Mouse (Mus musculus) midbrain, embryonic 13.5 days (tissue): ENCODE measurements around the gene Olfr324. TPM values are rescaled to one million over a fixed set of nuclear protein-coding genes. Genes with fewer than 3 reads are reported as not detected.

Experiments
- ATAC-seq: fragments of 200-750 bp; cut with Nextera tagmentation; 2 replicates; pipeline ENCODE4 v1.8.0; 2017; ENCODE audit warnings: mild to moderate bottlenecking, moderate TSS enrichment, moderate library complexity
- H3K27ac ChIP-seq: fragments of 300-500 bp; sonication (generic); 2 replicates; pipeline ENCODE4 v1.5.1; 2015; ENCODE audit warnings: inconsistent platforms, mild to moderate bottlenecking, moderate library complexity
- H3K27me3 ChIP-seq: fragments of 300-500 bp; sonication (generic); 2 replicates; pipeline ENCODE4 v1.6.1; 2015; ENCODE audit warnings: mild to moderate bottlenecking, inconsistent platforms
- H3K36me3 ChIP-seq: fragments of 300-500 bp; sonication (generic); 2 replicates; pipeline ENCODE4 v1.6.1; 2015; ENCODE audit warnings: mild to moderate bottlenecking, inconsistent platforms
- H3K4me1 ChIP-seq: fragments of 300-500 bp; sonication (generic); replicated peaks from 2 replicates; pipeline ENCODE4 v1.6.1; 2015; ENCODE audit warnings: inconsistent platforms
- H3K4me2 ChIP-seq: fragments of 300-500 bp; sonication (generic); replicated peaks from 2 replicates; pipeline ENCODE4 v1.6.1; 2015; ENCODE audit warnings: moderate library complexity, mild to moderate bottlenecking, inconsistent platforms
- H3K4me3 ChIP-seq: fragments of 300-500 bp; sonication (generic); replicated peaks from 2 replicates; pipeline ENCODE4 v1.5.1; 2015; ENCODE audit warnings: mild to moderate bottlenecking, inconsistent platforms
- H3K9ac ChIP-seq: fragments of 300-500 bp; sonication (generic); replicated peaks from 2 replicates; pipeline ENCODE4 v1.6.1; 2015; ENCODE audit warnings: mild to moderate bottlenecking, inconsistent platforms
- H3K9me3 ChIP-seq: fragments of 300-500 bp; sonication (generic); 2 replicates; pipeline ENCODE4 v1.6.1; 2016; ENCODE audit warnings: mild to moderate bottlenecking, inconsistent platforms
- WGBS: fragments of 180-500 bp; shearing (Covaris S2); methylation state at CpG from one replicate; pipeline ENCODE4 v1.1.7; 2015; 5-methylcytosine and 5-hydroxymethylcytosine counted together
- polyA plus RNA-seq: library from polyadenylated mRNA; unstranded; fragments of >200 nt; fragmentation: Nextera tagmentation; extraction: Ambion mirVana; gene quantifications from 2 replicates; pipeline ENCODE4 v1.2.1, GENCODE M21; 2015

Olfr324 gene
- not detected in 2 replicates for polyA plus RNA-seq

- ATAC-seq, result no peak
- Histone ChIP-seq H3K27me3 (no peaks in the 10 kb centered on the region), H3K27ac (no peak within 1 kb of the TSS), H3K9me3 (no peaks in the 10 kb centered on the region), H3K36me3 (no peaks in the 10 kb centered on the region), H3K4me2 (no peak within 1 kb of the TSS), H3K4me1 (no peaks in the 10 kb centered on the region), H3K4me3 (no peak within 1 kb of the TSS), H3K9ac (no peak within 1 kb of the TSS)
- 88% methylated on average over 6 of the region's 6 CpGs for WGBS
Observed at GRCm38 (mm10) chr11:58594814-58595213, at the start of gene Olfr324. Gene Olfr324, plus strand, starts transcription at chr11:58595114.

GRCm38 (mm10) chr11:58546322-58546721 is 48.6 kb upstream of the Olfr324 start, which contains the start of gene Olfr329-ps:
Gene Olfr329-ps, minus strand, starts transcription at chr11:58546422.
- Histone ChIP-seq H3K36me3 (no peaks in the 10 kb centered on the region), H3K9me3 (no peaks in the 10 kb centered on the region), H3K4me1 (no peaks in the 10 kb centered on the region), H3K27ac (no peak within 1 kb of the TSS), H3K4me3 (no peak within 1 kb of the TSS), H3K4me2 (no peak within 1 kb of the TSS), H3K27me3 (no peaks in the 10 kb centered on the region), H3K9ac (no peak within 1 kb of the TSS)
- ATAC-seq, result no peak
- WGBS, result 82% methylated on average over 5 of the region's 5 CpGs

- no peak within 1 kb of the TSS for H3K27ac ChIP-seq
- H3K4me1 ChIP-seq, result no peaks in the 10 kb centered on the region
- no peaks in the 10 kb centered on the region for H3K27me3 ChIP-seq
- no peak within 1 kb of the TSS for H3K9ac ChIP-seq
- WGBS, result 81% methylated on average over 1 of the region's 1 CpGs
- H3K4me3 ChIP-seq, result no peak within 1 kb of the TSS
- H3K9me3 ChIP-seq, result no peaks in the 10 kb centered on the region
- ATAC-seq, result no peak
- no peak within 1 kb of the TSS for H3K4me2 ChIP-seq
- no peaks in the 10 kb centered on the region for H3K36me3 ChIP-seq
Observed at GRCm38 (mm10) chr11:58555536-58555935, 39.4 kb upstream of the Olfr324 start, which contains the start of gene Olfr328. Gene Olfr328, minus strand, starts transcription at chr11:58555636.

GRCm38 (mm10) chr11:58570405-58570804 is 24.5 kb upstream of the Olfr324 start, which contains the start of gene Olfr224:
Gene Olfr224, minus strand, starts transcription at chr11:58570553.
- WGBS, result 85% methylated on average over 5 of the region's 5 CpGs
- no peak for ATAC-seq
- H3K4me1 ChIP-seq, result no peaks in the 10 kb centered on the region
- H3K9ac ChIP-seq, result no peak within 1 kb of the TSS
- no peak within 1 kb of the TSS for H3K4me3 ChIP-seq
- H3K27ac ChIP-seq, result no peak within 1 kb of the TSS
- H3K4me2 ChIP-seq, result no peak within 1 kb of the TSS
- no peaks in the 10 kb centered on the region for H3K27me3 ChIP-seq
- no peaks in the 10 kb centered on the region for H3K9me3 ChIP-seq
- H3K36me3 ChIP-seq, result no peaks in the 10 kb centered on the region

- WGBS, result 89% methylated on average over 1 of the region's 1 CpGs
Observed at GRCm38 (mm10) chr11:58577430-58577829, 17.5 kb upstream of the Olfr324 start, which contains the start of gene Olfr325. Gene Olfr325, plus strand, starts transcription at chr11:58577730.

GRCm38 (mm10) chr11:58578636-58579035 is 16.3 kb upstream of the Olfr324 start:
- H3K9ac ChIP-seq, result no peak overlapping the region
- WGBS, result 84% methylated on average over 8 of the region's 8 CpGs
- H3K4me3 ChIP-seq, result no peak overlapping the region
- H3K27me3 ChIP-seq, result no peaks in the 10 kb centered on the region
- H3K27ac ChIP-seq, result no peak overlapping the region
- no peaks in the 10 kb centered on the region for H3K36me3 ChIP-seq
- no peaks in the 10 kb centered on the region for H3K4me1 ChIP-seq
- no peak overlapping the region for H3K4me2 ChIP-seq
- H3K9me3 ChIP-seq, result no peaks in the 10 kb centered on the region
- ATAC-seq, result no peak

More at GRCm38 (mm10) chr11:58577430-58577829, 17.5 kb upstream of the Olfr324 start, which contains the start of gene Olfr325:
- H3K27ac ChIP-seq, result no peak within 1 kb of the TSS
- H3K4me2 ChIP-seq, result no peak within 1 kb of the TSS
- H3K4me3 ChIP-seq, result no peak within 1 kb of the TSS
- H3K36me3 ChIP-seq, result no peaks in the 10 kb centered on the region
- no peaks in the 10 kb centered on the region for H3K4me1 ChIP-seq
- H3K9ac ChIP-seq, result no peak within 1 kb of the TSS
- no peak for ATAC-seq
- H3K27me3 ChIP-seq, result no peaks in the 10 kb centered on the region
- H3K9me3 ChIP-seq, result no peaks in the 10 kb centered on the region

- ATAC-seq, result no peak
Observed at GRCm38 (mm10) chr11:58587898-58588348, 7.0 kb upstream of the Olfr324 start.

GRCm38 (mm10) chr11:58588620-58589250 is 6.2 kb upstream of the Olfr324 start:
- Histone ChIP-seq H3K4me2 (no peak overlapping the region), H3K27me3 (no peaks in the 10 kb centered on the region), H3K27ac (no peak overlapping the region), H3K9me3 (no peaks in the 10 kb centered on the region), H3K4me3 (no peak overlapping the region), H3K36me3 (no peaks in the 10 kb centered on the region), H3K4me1 (no peaks in the 10 kb centered on the region), H3K9ac (no peak overlapping the region)
- ATAC-seq, result no peak
- WGBS, result 61% methylated on average over 3 of the region's 3 CpGs

More at GRCm38 (mm10) chr11:58587898-58588348, 7.0 kb upstream of the Olfr324 start:
- Histone ChIP-seq H3K27ac (no peak overlapping the region), H3K27me3 (no peaks in the 10 kb centered on the region), H3K9me3 (no peaks in the 10 kb centered on the region), H3K4me3 (no peak overlapping the region), H3K36me3 (no peaks in the 10 kb centered on the region), H3K4me2 (no peak overlapping the region), H3K9ac (no peak overlapping the region), H3K4me1 (no peaks in the 10 kb centered on the region)
- 77% methylated on average over 7 of the region's 7 CpGs for WGBS

GRCm38 (mm10) chr11:58597837-58598236 is 2.9 kb downstream of the Olfr324 start:
- Histone ChIP-seq H3K27ac (no peak overlapping the region), H3K27me3 (no peaks in the 10 kb centered on the region), H3K4me2 (no peak overlapping the region), H3K36me3 (no peaks in the 10 kb centered on the region), H3K9ac (no peak overlapping the region), H3K4me1 (no peaks in the 10 kb centered on the region), H3K9me3 (no peaks in the 10 kb centered on the region), H3K4me3 (no peak overlapping the region)
- no peak for ATAC-seq
- WGBS, result 90% methylated on average over 13 of the region's 13 CpGs

- Histone ChIP-seq H3K9me3 (no peaks in the 10 kb centered on the region), H3K4me3 (no peak overlapping the region)
Observed at GRCm38 (mm10) chr11:58602062-58602461, 7.1 kb downstream of the Olfr324 start.

GRCm38 (mm10) chr11:58602800-58603560 is 8.1 kb downstream of the Olfr324 start:
- H3K27me3 ChIP-seq, result no peaks in the 10 kb centered on the region
- H3K4me3 ChIP-seq, result no peak overlapping the region
- no peaks in the 10 kb centered on the region for H3K4me1 ChIP-seq
- ATAC-seq, result no peak
- H3K9ac ChIP-seq, result no peak overlapping the region
- WGBS, result 81% methylated on average over 6 of the region's 6 CpGs
- no peak overlapping the region for H3K27ac ChIP-seq
- H3K9me3 ChIP-seq, result no peaks in the 10 kb centered on the region
- H3K36me3 ChIP-seq, result no peaks in the 10 kb centered on the region
- no peak overlapping the region for H3K4me2 ChIP-seq

More at GRCm38 (mm10) chr11:58602062-58602461, 7.1 kb downstream of the Olfr324 start:
- no peaks in the 10 kb centered on the region for H3K27me3 ChIP-seq
- no peak for ATAC-seq
- H3K9ac ChIP-seq, result no peak overlapping the region
- no peaks in the 10 kb centered on the region for H3K4me1 ChIP-seq
- no peak overlapping the region for H3K27ac ChIP-seq
- H3K4me2 ChIP-seq, result no peak overlapping the region
- H3K36me3 ChIP-seq, result no peaks in the 10 kb centered on the region

- Histone ChIP-seq H3K27me3 (no peaks in the 10 kb centered on the region), H3K27ac (no peak overlapping the region), H3K4me3 (no peak overlapping the region), H3K9me3 (no peaks in the 10 kb centered on the region), H3K9ac (no peak overlapping the region), H3K36me3 (no peaks in the 10 kb centered on the region), H3K4me2 (no peak overlapping the region), H3K4me1 (no peaks in the 10 kb centered on the region)
- 71% methylated on average over 2 of the region's 2 CpGs for WGBS
- ATAC-seq, result no peak
Observed at GRCm38 (mm10) chr11:58604688-58605087, 9.8 kb downstream of the Olfr324 start.
